Mouse (Mus musculus): ENCODE measurements around the gene Prkg1. TPM values are rescaled to one million over a fixed set of nuclear protein-coding genes. Genes with fewer than 3 reads are reported as not detected.

The Prkg1 gene
- 8.3 and 9.1 TPM in 2 replicates for polyA plus RNA-seq (2015; fragmentation: Nextera tagmentation; extraction: Ambion mirVana)

DNA sequence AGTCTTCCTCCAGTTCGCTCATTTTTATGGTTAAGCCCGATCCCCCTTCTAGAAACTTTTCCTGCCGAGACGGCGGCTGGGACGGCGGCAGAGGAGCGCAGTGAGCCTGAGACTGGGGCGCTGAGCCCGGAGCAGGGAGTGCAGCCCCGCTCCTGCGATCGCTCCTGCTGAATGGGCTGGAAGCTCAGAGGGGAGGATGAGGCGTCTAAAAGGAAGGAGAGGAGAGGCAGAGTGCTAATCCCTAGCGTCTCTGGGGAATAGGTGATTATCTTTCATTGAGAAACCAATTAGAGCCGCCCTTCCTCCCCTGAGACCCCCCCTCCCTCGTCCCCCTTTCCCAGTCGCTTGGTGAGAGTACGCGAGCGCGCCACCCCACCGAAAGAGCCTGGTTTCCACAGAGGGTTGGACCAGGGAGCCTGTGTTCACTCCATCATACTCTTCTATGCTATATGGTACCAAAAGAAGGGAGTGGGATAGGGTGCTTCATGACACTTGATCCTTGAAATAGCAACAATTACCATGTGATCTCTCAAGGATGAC, at the start of gene Prkg1:
Gene Prkg1 (minus strand): TSS at position 233 of the 540 bp plus-strand sequence.
- Histone ChIP-seq H3K4me1 (replicated peaks) (0 out of 2 replicates have a peak, but pooled peaks cover 9% of the 10 kb centered on the region), H3K36me3 (no peaks in the 10 kb centered on the region), H3K9me3 (no peaks in the 10 kb centered on the region), H3K4me2 (replicated peaks) (peak within 1 kb of the TSS; percentile 96), H3K9ac (peak within 1 kb of the TSS; percentile 58), H3K27me3 (replicated peaks) (0 out of 2 replicates have a peak, but pooled peaks cover 3% of the 10 kb centered on the region), H3K4me3 (replicated peaks) (peak within 1 kb of the TSS; percentile 62), H3K27ac (peak within 1 kb of the TSS; percentile 84)
- whole genome bisulfite sequencing: 0% methylated on average over 18 of the region's 23 CpGs
- ATAC-seq: peak; percentile 73

DNA sequence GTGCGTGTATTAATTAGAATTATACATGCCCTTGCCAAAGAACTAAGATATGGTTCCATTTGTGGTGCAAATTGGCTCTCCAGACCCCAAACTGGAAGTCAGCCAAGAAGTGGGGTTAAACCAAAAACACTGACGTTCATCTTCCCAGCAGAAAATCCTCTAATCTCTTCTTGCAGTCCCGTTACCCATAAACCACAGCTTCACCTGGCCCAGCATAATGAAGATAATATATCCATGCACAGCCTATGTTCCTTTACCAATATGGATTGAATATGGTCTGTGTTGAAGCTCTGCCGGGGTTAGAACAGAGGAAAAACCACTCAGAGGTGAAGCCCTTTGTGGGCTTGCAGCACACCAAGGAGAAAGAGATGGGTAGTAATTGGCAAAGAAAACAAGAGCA, 48.3 kb upstream of the Prkg1 start:
- Histone ChIP-seq H3K9ac (no peak overlapping the region), H3K36me3 (no peaks in the 10 kb centered on the region), H3K4me3 (replicated peaks) (no peak overlapping the region), H3K4me1 (replicated peaks) (no peaks in the 10 kb centered on the region), H3K27me3 (replicated peaks) (no peaks in the 10 kb centered on the region), H3K4me2 (replicated peaks) (no peak overlapping the region), H3K9me3 (no peaks in the 10 kb centered on the region), H3K27ac (no peak overlapping the region)
- no peak for ATAC-seq
- WGBS: 67% methylated on average over 4 of the region's 4 CpGs

DNA sequence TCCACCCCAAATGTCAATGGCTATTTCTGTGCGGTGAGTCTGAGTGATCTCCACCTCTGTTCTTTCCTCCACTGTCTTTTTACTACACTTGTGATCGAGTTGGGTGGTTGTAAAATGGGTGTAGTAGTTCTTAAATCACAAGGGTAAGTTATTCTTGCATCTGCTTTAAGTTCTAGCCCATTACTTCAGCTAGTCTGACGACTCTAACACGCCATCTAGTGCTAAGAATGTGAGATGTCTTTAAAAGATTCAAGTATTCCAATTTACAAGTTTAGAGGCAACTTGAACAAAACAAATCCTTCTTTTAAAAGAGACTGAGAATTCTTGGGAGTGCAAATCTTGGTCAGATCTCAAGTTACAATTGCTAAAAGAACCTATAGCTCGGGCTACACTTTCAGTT, 46.5 kb upstream of the Prkg1 start:
- H3K4me1 ChIP-seq (replicated peaks): no peaks in the 10 kb centered on the region
- H3K9me3 ChIP-seq: no peaks in the 10 kb centered on the region
- no peak overlapping the region for H3K9ac ChIP-seq
- 33% methylated on average over 5 of the region's 5 CpGs for WGBS
- H3K36me3 ChIP-seq: no peaks in the 10 kb centered on the region
- H3K27ac ChIP-seq: no peak overlapping the region
- no peaks in the 10 kb centered on the region for H3K27me3 ChIP-seq (replicated peaks)
- H3K4me2 ChIP-seq (replicated peaks): no peak overlapping the region
- H3K4me3 ChIP-seq (replicated peaks): no peak overlapping the region
- no peak for ATAC-seq

DNA sequence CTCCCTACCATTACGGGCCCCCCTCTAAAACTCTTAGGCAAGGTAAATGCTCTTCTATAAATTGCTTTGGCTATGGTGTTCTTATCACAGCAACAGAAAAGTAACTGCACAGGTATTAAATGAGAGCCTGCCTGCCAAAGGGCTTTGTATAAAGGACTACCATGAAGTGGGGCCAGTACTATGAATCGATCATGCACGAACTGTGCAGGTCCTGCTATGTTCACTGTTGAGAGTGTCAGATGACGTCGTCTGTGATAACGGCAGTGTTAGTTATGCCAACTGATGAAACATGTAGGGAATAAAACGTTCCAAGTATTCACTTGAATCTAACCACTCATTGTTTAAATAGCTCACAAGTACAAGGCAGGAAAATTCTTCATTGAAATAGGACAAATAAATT, 40.6 kb upstream of the Prkg1 start:
- WGBS: 58% methylated on average over 7 of the region's 7 CpGs
- no peaks in the 10 kb centered on the region for H3K27me3 ChIP-seq (replicated peaks)
- H3K4me1 ChIP-seq (replicated peaks): no peaks in the 10 kb centered on the region
- no peaks in the 10 kb centered on the region for H3K36me3 ChIP-seq
- no peaks in the 10 kb centered on the region for H3K9me3 ChIP-seq
- no peak overlapping the region for H3K4me3 ChIP-seq (replicated peaks)
- no peak overlapping the region for H3K27ac ChIP-seq
- no peak overlapping the region for H3K9ac ChIP-seq
- no peak overlapping the region for H3K4me2 ChIP-seq (replicated peaks)
- no peak for ATAC-seq

DNA sequence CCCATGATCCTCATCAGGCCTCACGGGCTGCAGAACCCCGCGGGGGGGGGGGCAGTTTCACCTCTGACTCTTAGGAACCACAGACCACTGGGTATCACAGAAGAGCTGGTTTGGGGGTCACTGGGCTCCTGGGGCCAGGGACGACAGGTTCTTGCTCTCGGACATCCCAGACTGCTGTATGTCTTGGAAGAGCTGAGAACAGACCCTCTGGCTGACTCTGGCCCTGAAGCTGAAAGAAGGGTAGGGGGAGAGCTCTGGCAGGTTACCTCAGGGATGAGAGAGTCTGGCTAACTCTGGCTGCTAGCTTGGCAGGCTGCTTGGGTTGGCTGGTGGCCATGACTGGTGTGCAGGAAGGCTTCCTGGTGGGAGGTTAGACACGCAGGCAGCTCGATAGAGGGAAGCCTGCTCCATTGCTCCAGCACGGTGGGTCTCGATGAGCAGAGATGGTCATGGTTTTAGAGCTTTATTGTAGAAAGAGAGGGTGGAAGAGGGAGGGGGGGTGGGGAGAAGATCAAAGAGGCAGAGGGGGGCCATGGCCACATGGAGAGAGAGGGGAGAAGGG, 30.7 kb upstream of the Prkg1 start:
- H3K36me3 ChIP-seq: no peaks in the 10 kb centered on the region
- ATAC-seq: no peak
- no peak overlapping the region for H3K9ac ChIP-seq
- H3K27ac ChIP-seq: no peak overlapping the region
- H3K4me1 ChIP-seq (replicated peaks): no peaks in the 10 kb centered on the region
- no peaks in the 10 kb centered on the region for H3K27me3 ChIP-seq (replicated peaks)
- H3K4me3 ChIP-seq (replicated peaks): no peak overlapping the region
- no peak overlapping the region for H3K4me2 ChIP-seq (replicated peaks)
- H3K9me3 ChIP-seq: no peaks in the 10 kb centered on the region
- 64% methylated on average over 9 of the region's 9 CpGs for WGBS

DNA sequence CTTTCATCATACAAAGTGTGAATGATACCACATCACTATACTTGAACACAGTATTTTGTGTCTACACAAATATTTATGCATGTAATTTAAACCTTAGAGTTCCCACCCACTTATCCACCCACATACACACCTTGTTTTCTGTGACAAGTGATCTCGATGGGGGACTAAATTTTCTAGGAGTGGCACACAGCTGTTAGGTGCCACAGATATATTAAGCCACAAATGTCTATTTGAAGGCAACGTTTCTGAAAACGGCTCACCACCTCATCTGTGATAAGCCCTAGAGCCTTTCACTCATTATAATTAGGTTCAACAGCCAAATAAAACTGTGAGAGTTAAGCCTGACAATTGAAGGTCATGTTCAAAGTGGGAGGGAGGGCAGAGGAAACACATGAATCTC, 26.9 kb upstream of the Prkg1 start:
- Histone ChIP-seq H3K4me2 (replicated peaks) (no peak overlapping the region), H3K36me3 (no peaks in the 10 kb centered on the region), H3K9me3 (no peaks in the 10 kb centered on the region), H3K27ac (no peak overlapping the region), H3K27me3 (replicated peaks) (no peaks in the 10 kb centered on the region), H3K9ac (no peak overlapping the region), H3K4me3 (replicated peaks) (no peak overlapping the region), H3K4me1 (replicated peaks) (no peaks in the 10 kb centered on the region)
- WGBS: 66% methylated on average over 3 of the region's 3 CpGs
- no peak for ATAC-seq

DNA sequence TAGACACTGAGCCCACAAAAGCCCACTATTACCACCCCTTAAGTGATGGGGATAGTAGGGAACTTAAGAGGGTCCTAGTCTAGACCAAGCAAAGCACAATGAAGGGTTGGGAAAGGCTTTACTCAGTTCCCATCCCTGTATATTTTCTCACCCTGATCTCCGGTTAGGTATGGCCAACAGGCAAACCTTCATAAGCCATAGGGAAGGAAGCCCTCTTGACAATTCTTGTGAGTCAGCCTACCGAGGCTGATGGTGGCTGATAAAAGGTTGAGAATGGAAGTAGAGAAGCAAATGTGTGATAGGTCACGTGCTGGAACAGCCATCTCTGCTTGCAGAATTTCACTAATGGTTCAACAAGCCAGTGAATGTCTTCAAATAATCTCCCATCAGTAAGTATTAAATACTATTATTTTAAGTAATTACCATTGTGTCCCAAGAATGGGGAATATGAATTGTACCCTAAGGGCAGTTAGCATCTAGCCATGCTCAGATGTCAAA, 16.7 kb upstream of the Prkg1 start:
- H3K4me1 ChIP-seq (replicated peaks): no peaks in the 10 kb centered on the region
- WGBS: 87% methylated on average over 3 of the region's 3 CpGs
- no peaks in the 10 kb centered on the region for H3K36me3 ChIP-seq
- H3K9me3 ChIP-seq: no peaks in the 10 kb centered on the region
- H3K4me2 ChIP-seq (replicated peaks): no peak overlapping the region
- no peaks in the 10 kb centered on the region for H3K27me3 ChIP-seq (replicated peaks)
- no peak overlapping the region for H3K27ac ChIP-seq
- no peak for ATAC-seq
- no peak overlapping the region for H3K4me3 ChIP-seq (replicated peaks)
- H3K9ac ChIP-seq: no peak overlapping the region

DNA sequence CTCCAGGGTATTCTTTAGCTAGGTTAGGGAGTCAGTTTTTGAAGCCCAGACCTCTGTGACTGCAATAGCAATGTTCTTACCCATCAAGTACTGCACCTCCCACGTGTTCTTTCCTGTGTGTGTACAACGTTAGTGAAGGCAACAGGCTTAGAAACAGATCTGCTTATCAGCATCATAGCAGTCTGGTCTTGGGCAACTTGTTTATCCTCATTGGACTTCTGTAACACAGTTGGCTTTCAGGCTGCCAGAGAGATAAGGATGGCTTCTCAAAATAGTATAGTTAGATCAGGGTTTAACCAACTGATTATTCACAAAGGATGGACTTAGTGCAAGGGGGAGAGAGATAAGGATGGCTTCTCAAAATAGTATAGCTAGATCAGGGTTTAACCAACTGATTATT, 16.2 kb upstream of the Prkg1 start:
- H3K27ac ChIP-seq: no peak overlapping the region
- H3K4me2 ChIP-seq (replicated peaks): no peak overlapping the region
- 39% methylated on average over 2 of the region's 2 CpGs for WGBS
- no peak overlapping the region for H3K4me3 ChIP-seq (replicated peaks)
- no peaks in the 10 kb centered on the region for H3K27me3 ChIP-seq (replicated peaks)
- no peaks in the 10 kb centered on the region for H3K9me3 ChIP-seq
- H3K4me1 ChIP-seq (replicated peaks): no peaks in the 10 kb centered on the region
- no peak; the same call in 1 of the 2 replicates for ATAC-seq
- H3K36me3 ChIP-seq: no peaks in the 10 kb centered on the region
- no peak overlapping the region for H3K9ac ChIP-seq

DNA sequence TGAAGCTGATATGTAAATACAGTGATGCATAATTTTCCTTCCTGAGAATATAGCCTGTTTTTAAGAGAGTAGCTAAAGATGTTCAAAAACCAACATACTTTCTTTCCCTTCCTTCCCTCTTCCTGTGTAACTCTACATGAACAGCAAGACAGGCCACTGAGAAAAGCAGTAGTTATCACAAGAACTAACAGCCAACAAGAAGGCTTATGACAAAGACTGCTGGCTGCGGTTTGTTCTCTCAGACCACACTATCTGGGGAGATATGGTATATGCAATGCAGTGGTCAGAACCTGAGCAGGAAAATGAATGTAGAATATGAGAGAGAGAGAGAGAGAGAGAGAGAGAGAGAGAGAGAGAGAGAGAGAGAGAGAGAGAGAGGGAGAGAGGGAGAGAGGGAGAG, 15.4 kb upstream of the Prkg1 start:
- WGBS: 90% methylated on average over 1 of the region's 1 CpGs
- Histone ChIP-seq H3K9me3 (no peaks in the 10 kb centered on the region), H3K9ac (no peak overlapping the region), H3K4me1 (replicated peaks) (no peaks in the 10 kb centered on the region), H3K4me2 (replicated peaks) (no peak overlapping the region), H3K27ac (no peak overlapping the region), H3K36me3 (no peaks in the 10 kb centered on the region), H3K27me3 (replicated peaks) (no peaks in the 10 kb centered on the region), H3K4me3 (replicated peaks) (no peak overlapping the region)
- no peak for ATAC-seq

DNA sequence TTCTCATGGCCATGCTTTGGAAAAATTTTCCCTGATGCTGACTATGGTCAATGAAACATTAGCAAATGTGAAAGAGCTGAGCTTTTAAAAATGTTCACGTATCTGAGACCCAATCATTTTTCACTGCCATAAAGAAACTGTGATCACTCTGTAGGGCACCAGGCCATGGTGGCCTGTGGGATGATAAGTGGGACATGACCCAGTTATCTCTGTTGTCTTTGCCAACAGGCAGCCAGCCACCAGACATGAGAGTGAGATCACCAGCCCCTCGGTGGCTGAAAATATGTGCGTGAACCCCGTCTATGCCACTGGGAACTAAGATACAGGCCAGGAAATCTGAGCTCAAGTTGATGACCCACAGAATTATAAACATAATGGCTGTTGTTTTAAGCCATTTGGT, 14.2 kb upstream of the Prkg1 start:
- H3K36me3 ChIP-seq: no peaks in the 10 kb centered on the region
- no peak for ATAC-seq
- no peaks in the 10 kb centered on the region for H3K27me3 ChIP-seq (replicated peaks)
- no peak overlapping the region for H3K4me2 ChIP-seq (replicated peaks)
- no peak overlapping the region for H3K9ac ChIP-seq
- no peaks in the 10 kb centered on the region for H3K9me3 ChIP-seq
- no peaks in the 10 kb centered on the region for H3K4me1 ChIP-seq (replicated peaks)
- no peak overlapping the region for H3K27ac ChIP-seq
- H3K4me3 ChIP-seq (replicated peaks): no peak overlapping the region
- 70% methylated on average over 4 of the region's 4 CpGs for WGBS

DNA sequence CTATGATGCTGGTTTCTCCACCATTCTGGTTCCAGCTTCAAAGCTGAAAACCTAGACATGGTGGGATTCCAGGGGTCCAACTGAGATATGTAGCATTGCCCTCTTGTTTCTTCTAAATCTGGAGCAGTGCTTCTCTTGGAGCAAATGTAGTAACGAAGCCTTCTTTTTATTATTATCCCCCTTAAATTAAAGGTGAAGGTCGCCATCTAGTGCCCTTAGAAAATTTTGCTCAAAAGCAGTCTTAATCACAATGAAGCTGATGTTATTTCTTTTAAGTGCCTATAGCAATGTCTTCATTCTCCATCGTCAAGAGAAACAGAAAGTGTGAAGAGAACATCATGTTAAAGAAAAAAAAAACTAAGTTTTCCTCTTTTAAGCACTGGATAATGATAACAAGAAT, 2.2 kb upstream of the Prkg1 start:
- 4% methylated on average over 3 of the region's 3 CpGs for WGBS
- no peak overlapping the region for H3K4me3 ChIP-seq (replicated peaks)
- no peak overlapping the region for H3K9ac ChIP-seq
- no peak for ATAC-seq
- no peak overlapping the region for H3K4me2 ChIP-seq (replicated peaks)
- no peaks in the 10 kb centered on the region for H3K36me3 ChIP-seq
- H3K9me3 ChIP-seq: no peaks in the 10 kb centered on the region
- H3K27ac ChIP-seq: no peak overlapping the region
- H3K4me1 ChIP-seq (replicated peaks): 0 out of 2 replicates have a peak, but pooled peaks cover 9% of the 10 kb centered on the region
- 0 out of 2 replicates have a peak, but pooled peaks cover 3% of the 10 kb centered on the region for H3K27me3 ChIP-seq (replicated peaks)

DNA sequence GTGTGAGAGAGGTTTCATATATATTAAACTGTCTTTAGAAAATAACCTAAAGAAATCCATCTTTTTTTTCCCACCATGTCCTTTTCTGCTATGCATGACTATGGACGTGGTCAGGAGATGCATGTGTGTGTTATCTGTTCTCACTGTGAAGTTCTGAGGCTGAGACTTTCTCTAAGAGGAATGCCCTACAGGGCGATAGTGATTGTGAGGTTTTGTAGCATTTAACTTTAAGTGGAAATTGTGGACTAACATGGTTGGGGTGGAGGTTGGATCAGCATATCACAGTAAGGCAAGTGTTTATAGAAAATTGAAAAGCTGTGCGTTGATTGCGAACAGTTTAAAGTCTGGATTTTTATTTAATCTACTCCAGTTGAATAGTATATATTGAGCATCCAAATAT, 618 bp upstream of the Prkg1 start:
- H3K9me3 ChIP-seq: no peaks in the 10 kb centered on the region
- H3K27me3 ChIP-seq (replicated peaks): 0 out of 2 replicates have a peak, but pooled peaks cover 3% of the 10 kb centered on the region
- H3K4me2 ChIP-seq (replicated peaks): peak overlapping the region; percentile 96
- H3K9ac ChIP-seq: no peak overlapping the region
- H3K4me3 ChIP-seq (replicated peaks): 0 out of 2 replicates have a peak overlapping the region, but pooled peaks have one; percentile 7
- ATAC-seq: no peak
- no peak overlapping the region for H3K27ac ChIP-seq
- WGBS: 38% methylated on average over 4 of the region's 4 CpGs
- H3K36me3 ChIP-seq: no peaks in the 10 kb centered on the region
- 0 out of 2 replicates have a peak, but pooled peaks cover 9% of the 10 kb centered on the region for H3K4me1 ChIP-seq (replicated peaks)

Data from intestine, embryonic 15.5 days (tissue).